Mouse (Mus musculus) frontal cortex, adult (tissue): ENCODE data around the gene Zfp956.
A peak's percentile ranks its signal among the peaks of the same experiment; 100 is the strongest.
"Not testable (repeated sequence)": the region's sequence is repeated elsewhere in the genome, so short reads cannot be mapped to it uniquely, and the experiment has no call there.

Source experiments
- ATAC-seq: cut with Nextera tagmentation; 2 replicates; pipeline ENCODE4 v1.9.2; 2017; ENCODE audit warnings: mild to moderate bottlenecking, moderate library complexity, mixed read lengths; ENCODE audit not compliant: low TSS enrichment

The Zfp956 gene

DNA sequence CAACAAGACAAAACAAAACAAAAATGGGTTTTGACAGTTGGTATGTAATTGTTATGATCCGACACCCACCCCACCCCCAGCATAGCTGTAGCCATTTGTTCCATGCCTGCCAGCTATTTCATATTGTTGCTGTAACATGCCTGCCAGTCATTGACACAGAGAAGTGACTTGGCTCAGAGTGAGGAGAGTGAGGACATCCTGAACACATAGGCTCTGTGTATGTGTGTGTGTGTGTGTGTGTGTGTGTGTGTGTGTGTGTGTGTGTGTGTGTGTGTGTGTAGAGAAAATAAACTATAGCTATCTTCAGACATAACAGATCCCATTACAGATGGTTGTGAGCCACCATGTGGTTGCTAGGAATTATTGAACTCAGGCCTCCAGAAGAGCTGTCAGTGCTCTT lies 15.0 kb downstream of the Zfp956 start:
- ATAC-seq: not testable (repeated sequence)

DNA sequence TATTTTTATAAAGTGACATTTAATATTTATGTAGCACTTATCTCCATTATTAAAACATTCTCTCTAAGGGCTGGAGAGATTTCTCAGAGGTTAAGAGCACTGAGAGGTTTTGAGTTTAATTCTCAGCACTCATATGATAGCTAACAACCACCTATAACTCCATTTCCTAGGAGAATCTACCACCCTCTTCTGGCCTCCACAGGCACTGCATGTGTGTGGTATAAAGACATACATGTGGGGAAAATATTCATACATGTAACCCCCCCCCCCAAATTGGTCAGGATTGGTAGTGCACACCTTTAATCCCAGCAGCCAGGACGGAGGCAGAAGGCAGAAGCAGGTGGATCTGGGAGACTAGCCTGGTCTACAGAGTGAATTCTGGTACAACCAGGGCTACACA lies 21.4 kb downstream of the Zfp956 start:
- no peak for ATAC-seq

DNA sequence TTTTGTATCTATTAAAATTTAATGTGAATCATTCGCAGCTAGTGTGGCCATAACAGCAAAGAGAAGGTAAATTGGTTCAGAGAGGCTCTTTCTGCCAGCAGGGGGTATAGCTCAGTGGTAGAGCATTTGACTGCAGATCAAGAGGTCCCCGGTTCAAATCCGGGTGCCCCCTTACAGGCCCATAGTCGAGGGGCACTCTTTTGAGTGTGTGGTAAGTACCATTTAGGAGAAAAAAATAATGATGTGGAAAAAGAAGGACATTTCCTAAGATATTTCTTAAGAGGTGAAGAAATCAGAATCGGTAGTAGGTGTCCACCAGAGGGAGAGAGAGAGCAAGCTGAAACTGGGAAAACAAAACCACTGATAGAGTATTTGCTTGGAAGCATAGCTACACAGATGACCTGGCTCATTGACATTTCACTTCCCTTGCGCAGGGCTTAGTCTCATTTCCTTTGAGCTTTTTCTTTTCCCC lies 25.7 kb downstream of the Zfp956 start:
- peak; percentile 89 for ATAC-seq

DNA sequence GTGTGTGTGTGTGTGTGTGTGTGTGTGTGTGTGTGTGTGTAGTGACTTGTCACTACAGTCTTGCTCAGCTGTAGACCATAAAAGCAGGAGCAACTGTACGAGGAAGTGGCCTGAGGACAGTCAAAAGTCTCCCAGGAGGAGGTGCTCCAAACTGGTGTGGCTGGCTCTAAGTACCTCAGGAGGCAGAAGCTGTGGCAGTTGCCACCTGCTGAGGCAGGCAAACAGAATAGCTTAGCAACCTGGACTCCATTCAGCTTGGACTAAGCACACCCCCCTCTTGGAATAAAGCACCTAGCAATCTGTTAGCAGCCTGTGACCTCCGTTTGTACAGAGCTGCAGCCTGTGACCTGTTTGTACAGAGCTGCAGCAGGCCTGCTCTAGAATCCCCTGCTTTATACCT lies 30.7 kb downstream of the Zfp956 start:
- no peak for ATAC-seq

DNA sequence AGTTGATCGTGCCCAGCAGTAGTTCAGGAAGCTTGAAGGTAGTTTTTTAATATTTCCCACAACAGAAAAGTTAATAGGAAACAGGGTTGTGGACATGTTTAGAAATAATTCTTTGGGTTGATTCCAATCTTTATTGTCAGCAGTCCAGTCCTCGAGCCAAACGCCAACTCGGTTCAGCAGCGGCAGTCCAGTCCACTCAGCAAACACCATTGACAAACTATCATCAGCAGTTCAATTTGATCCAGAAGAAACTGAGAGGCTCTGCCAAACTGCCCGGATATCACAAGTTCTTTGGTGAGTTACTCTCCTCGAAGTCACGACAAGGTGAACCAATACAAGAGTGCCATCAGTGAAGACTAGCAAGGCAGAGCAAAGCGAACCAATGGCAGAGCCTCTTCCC lies 42.5 kb downstream of the Zfp956 start:
- ATAC-seq: no peak

DNA sequence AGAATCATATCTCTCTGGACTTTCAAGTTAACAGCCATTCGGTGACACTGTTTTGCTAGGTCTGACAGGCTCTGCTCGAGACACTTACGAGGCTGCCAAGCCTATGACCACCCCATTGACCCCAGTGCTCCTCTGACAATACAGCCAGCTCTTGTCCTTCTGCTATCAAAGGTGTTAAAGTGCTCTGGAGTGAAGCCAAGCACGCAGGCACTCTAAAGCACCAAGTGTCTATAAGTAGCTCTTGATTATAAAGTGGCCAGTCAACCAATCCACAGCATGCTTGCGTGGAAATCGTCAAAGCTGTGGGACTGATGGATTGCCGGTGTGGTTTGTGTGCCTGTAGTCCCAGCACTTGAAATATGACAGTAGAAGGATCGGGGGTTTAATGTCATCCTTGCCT lies 57.5 kb downstream of the Zfp956 start:
- no peak for ATAC-seq
